Mouse (Mus musculus): ENCODE measurements around the gene Wdfy4.

DNA sequence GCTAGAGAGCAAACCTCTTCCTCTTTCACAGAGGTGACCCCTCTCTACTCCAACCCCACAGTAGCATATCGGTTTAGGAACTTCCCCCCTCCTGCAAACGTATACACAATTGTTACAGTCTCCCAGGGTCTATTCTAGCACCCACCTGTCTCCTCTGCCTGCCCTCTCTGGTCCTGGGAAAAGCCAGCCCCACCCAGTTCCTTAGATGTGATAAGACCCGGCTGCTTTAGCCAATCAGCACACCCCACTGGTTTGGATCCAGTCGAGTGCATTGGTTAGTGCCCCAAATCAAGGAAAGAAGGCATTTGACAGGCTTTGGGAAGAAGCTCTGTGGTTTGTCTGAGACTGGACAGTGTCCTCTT lies 29.4 kb upstream of the Wdfy4 start:
- TF ChIP-seq CTCF (IDR thresholded peaks at IDR 0.05; ENCODE audit: low read depth) (no peak), EP300 (IDR thresholded peaks at IDR 0.05; ENCODE audit: low read depth) (no peak)
